Mouse (Mus musculus) spleen, adult 2 months (tissue): ENCODE measurements around the gene Rybp. TPM values are rescaled to one million over a fixed set of nuclear protein-coding genes. Genes with fewer than 3 reads are reported as not detected.

Experiments
- DNase-seq, 2 experiments: peaks; one replicate each; pipeline versions ENCODE4 v3.0.0 to v3.0.0-alpha.2; 2012 to 2021; ENCODE audit warnings: low spot score in 2 of 2, low read depth in 1 of 2
- H3K27ac ChIP-seq: fragments of 200-500 bp; 2 replicates; pipeline ENCODE4 v1.5.1; 2012; ENCODE audit warnings: low read length, inconsistent platforms; ENCODE audit not compliant: insufficient read depth
- H3K27me3 ChIP-seq: fragments of 200-500 bp; 2 replicates; pipeline ENCODE4 v1.6.1; 2012; ENCODE audit warnings: mild to moderate bottlenecking, moderate library complexity, low read length, inconsistent platforms; ENCODE audit not compliant: control insufficient read depth, insufficient read depth
- H3K36me3 ChIP-seq: fragments of 200-500 bp; 2 replicates; pipeline ENCODE4 v1.6.1; 2012; ENCODE audit warnings: mild to moderate bottlenecking, low read length, inconsistent platforms; ENCODE audit not compliant: control insufficient read depth, insufficient read depth
- H3K4me1 ChIP-seq: fragments of 200-500 bp; 2 replicates; pipeline ENCODE4 v1.6.1; 2011; ENCODE audit warnings: inconsistent platforms; ENCODE audit not compliant: control insufficient read depth, insufficient read depth, insufficient read length
- H3K4me3 ChIP-seq: fragments of 200-500 bp; 2 replicates; pipeline ENCODE4 v1.5.1; 2011; ENCODE audit warnings: mild to moderate bottlenecking, inconsistent platforms; ENCODE audit not compliant: insufficient read depth, insufficient read length; ENCODE audit errors: extremely low read depth
- CTCF ChIP-seq: fragments of 200-500 bp; IDR thresholded peaks from 2 replicates; pipeline ENCODE4 v1.5.1; 2011; ENCODE audit warnings: mild to moderate bottlenecking, inconsistent platforms; ENCODE audit not compliant: insufficient read depth, insufficient read length, insufficient replicate concordance; ENCODE audit errors: extremely low read depth
- POLR2A ChIP-seq: fragments of 200-500 bp; IDR thresholded peaks from 2 replicates; pipeline ENCODE4 v1.6.1; 2011; ENCODE audit warnings: low read depth, low read length, inconsistent platforms
- WGBS: fragments of 180-500 bp; shearing (Covaris S2); methylation state at CpG from one replicate; pipeline ENCODE4 v1.1.7; 2018; 5-methylcytosine and 5-hydroxymethylcytosine counted together
- polyA plus RNA-seq: library from polyadenylated mRNA; depleted of rRNA; stranded (reverse); fragments of >200 nt; gene quantifications from 2 replicates; pipeline ENCODE4 v1.2.3, GENCODE M21; 2012

The Rybp gene
- polyA plus RNA-seq, 1 experiment = 12.2 TPM

DNA sequence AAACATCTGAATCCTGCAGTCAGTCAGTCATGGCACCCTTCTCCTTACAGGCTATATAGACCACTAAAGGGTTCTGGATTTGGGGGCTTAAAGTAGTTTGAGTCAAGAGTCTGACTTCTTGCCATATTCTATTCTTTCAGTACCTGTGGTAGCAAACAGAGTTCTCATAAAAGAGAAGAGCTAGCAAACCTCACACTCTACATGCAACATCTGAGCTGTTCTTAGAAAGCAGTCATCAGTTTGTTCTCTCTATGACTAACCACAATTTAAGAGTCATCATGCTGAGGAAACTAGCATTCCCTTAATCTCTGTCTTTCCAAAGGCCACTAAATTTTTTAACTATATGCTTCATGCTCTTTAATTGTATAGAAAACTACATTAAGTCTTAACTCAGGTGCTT is 11.6 kb downstream of the Rybp start:
- Histone ChIP-seq H3K27me3 (no peaks in the 10 kb centered on the region), H3K4me1 (peaks cover 10% of the 10 kb centered on the region), H3K4me3 (no peak overlapping the region), H3K27ac (no peak overlapping the region), H3K36me3 (no peaks in the 10 kb centered on the region)
- no peak for TF ChIP-seq POLR2A
- no peak for TF ChIP-seq CTCF
- DNase-seq = no peak

- no peak overlapping the region for H3K27ac ChIP-seq
- peaks cover 10% of the 10 kb centered on the region for H3K4me1 ChIP-seq
- WGBS = 72% methylated on average over 1 of the region's 1 CpGs
- DNase-seq = no peak
- no peaks in the 10 kb centered on the region for H3K36me3 ChIP-seq
- TF ChIP-seq POLR2A (no peak), CTCF (no peak)
- no peak overlapping the region for H3K4me3 ChIP-seq
- H3K27me3 ChIP-seq = no peaks in the 10 kb centered on the region
Observed at GRCm38 (mm10) chr6:100273556-100273955, 13.7 kb downstream of the Rybp start.

DNA sequence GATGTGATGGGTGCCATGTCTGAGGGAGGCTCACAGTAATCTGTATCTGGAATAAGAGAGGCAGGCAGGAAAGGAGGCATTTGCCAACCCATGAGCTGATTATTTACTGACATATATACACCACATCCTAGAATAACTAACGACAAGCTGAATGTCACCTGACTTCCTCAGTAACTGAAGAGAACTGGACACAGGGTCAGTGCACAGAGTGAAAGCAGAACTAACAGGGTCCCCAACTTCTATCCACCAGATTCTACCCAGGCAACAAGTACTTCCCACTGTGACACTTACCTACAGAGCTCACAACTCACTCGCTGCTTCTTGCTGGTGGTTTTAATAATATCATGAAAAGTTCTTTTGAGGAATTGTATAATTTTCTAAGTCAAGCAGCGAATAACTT is 15.3 kb downstream of the Rybp start:
- Histone ChIP-seq H3K4me3 (no peak overlapping the region), H3K27me3 (no peaks in the 10 kb centered on the region), H3K4me1 (peaks cover 8% of the 10 kb centered on the region), H3K27ac (no peak overlapping the region), H3K36me3 (no peaks in the 10 kb centered on the region)
- 43% methylated on average over 3 of the region's 3 CpGs for WGBS
- no peak for TF ChIP-seq POLR2A
- TF ChIP-seq CTCF = no peak
- DNase-seq = no peak

DNA sequence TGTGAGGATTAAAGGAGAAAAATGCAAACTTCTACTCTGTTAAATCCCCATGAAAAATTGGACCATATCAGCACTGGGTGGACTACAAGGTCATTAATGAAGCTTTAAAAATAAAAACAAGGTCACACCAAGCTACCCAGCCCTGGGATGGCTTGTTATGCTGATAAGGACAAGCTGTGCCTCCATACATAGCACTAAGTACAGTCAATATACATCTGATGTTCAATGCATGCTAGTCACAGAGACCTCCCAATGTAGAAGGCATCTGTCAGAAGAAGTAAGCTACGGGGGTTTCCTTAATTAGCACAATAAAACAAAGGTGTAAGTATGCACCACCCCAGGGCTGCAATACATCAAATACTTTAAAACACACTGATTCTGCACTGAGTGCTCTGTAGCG is 16.5 kb downstream of the Rybp start:
- WGBS = 92% methylated on average over 2 of the region's 2 CpGs
- H3K4me1 ChIP-seq = peaks cover 8% of the 10 kb centered on the region
- no peaks in the 10 kb centered on the region for H3K27me3 ChIP-seq
- no peak for DNase-seq
- no peak overlapping the region for H3K27ac ChIP-seq
- TF ChIP-seq POLR2A (no peak), CTCF (no peak)
- no peak overlapping the region for H3K4me3 ChIP-seq
- H3K36me3 ChIP-seq = no peaks in the 10 kb centered on the region

DNA sequence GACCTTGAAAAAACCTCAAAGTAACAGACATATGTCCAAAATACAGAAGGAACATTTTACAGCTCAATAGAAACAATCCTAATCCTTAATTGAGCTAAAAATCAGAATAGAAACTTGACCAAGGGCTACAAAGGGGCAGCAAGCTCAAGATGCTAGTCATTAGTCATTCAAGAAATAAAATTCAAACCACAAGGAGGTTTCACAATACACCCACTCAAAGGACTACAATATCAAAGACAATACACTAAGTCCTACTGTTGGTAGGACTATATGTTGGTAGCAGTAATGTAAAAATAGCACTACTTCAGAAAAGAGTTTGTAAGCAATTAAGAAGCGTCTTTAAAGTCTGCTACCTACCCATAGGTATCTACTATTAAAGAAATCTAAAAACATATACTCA is 27.7 kb downstream of the Rybp start:
- Histone ChIP-seq H3K36me3 (no peaks in the 10 kb centered on the region), H3K4me1 (no peaks in the 10 kb centered on the region; the same call in 1 of the 2 replicates), H3K4me3 (no peak overlapping the region), H3K27me3 (no peaks in the 10 kb centered on the region), H3K27ac (no peak overlapping the region)
- no peak for DNase-seq
- TF ChIP-seq CTCF (no peak), POLR2A (no peak)
- 80% methylated on average over 1 of the region's 1 CpGs for WGBS

GRCm38 (mm10) chr6:100258278-100258677 is 29.0 kb downstream of the Rybp start:
- no peaks in the 10 kb centered on the region for H3K27me3 ChIP-seq

DNA sequence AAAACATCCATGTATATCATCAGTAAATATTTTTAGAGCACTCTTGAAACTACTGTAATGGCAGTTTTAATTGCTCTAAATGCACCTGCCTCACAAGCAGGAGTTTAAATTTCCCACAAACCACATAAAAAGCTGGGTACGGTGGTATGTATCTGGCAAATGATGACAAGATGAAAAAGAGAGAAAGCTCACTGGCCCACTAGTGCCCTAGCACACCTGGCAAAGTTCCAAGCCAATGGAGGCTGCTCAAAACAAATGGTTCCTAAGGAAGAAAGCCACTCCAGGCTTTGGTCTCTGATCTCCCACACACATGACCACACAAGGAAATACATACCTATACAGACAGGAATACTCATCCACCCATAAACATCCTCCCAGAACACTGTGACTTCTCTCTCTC is 31.9 kb downstream of the Rybp start:
- Histone ChIP-seq H3K4me1 (no peaks in the 10 kb centered on the region), H3K36me3 (no peaks in the 10 kb centered on the region), H3K27ac (no peak overlapping the region), H3K4me3 (no peak overlapping the region), H3K27me3 (no peaks in the 10 kb centered on the region)
- DNase-seq = peak in 1 of 2 experiments; percentile 5
- WGBS = 13% methylated on average over 1 of the region's 1 CpGs
- TF ChIP-seq POLR2A (no peak), CTCF (no peak)

More at GRCm38 (mm10) chr6:100258278-100258677, 29.0 kb downstream of the Rybp start:
- Histone ChIP-seq H3K4me3 (no peak overlapping the region), H3K4me1 (no peaks in the 10 kb centered on the region; the same call in 1 of the 2 replicates), H3K36me3 (no peaks in the 10 kb centered on the region), H3K27ac (no peak overlapping the region)
- DNase-seq = no peak
- TF ChIP-seq CTCF = no peak
- no peak for TF ChIP-seq POLR2A
